Mouse (Mus musculus) Patski (cell line): ENCODE data around the gene Cherp. TPM values are rescaled to one million over a fixed set of nuclear protein-coding genes. Genes with fewer than 3 reads are reported as not detected.

Source experiments
- ATAC-seq: fragments of 100-300 bp; one replicate; pipeline ENCODE4 v1.8.0; 2021
- CTCF ChIA-PET: fragments of 350-600 bp; sonication (Branson Sonifier 250); formaldehyde crosslinking; loops from one replicate; lab custom pipeline; 2022; ENCODE audit warnings: inconsistent platforms; lab: Charles Lee
- POLR2A ChIA-PET: fragments of 350-600 bp; sonication (Branson Sonifier 250); formaldehyde crosslinking; loops from one replicate; lab custom pipeline; 2022; ENCODE audit warnings: antibody characterized with exemption, inconsistent platforms; lab: Charles Lee
- DNase-seq: peaks from one replicate; pipeline ENCODE4 v3.0.0-alpha.2; 2011; ENCODE audit warnings: low read depth, low spot score
- H3K27me3 ChIP-seq: fragments of 371-371 bp; one replicate; pipeline ENCODE4 v1.5.1; 2021
- CTCF ChIP-seq: fragments of 100-300 bp; IDR thresholded peaks from one replicate; pipeline ENCODE4 v1.5.1; 2021
- in situ Hi-C: fragments of 300-500 bp; cut with MboI; formaldehyde crosslinking; loops from 3 replicates; pipeline ENCODE4 v1.11.1; 2018; ENCODE audit warnings: low pct_unique_long_range_greater_than_20kb, mixed read lengths
- polyA plus RNA-seq: library from polyadenylated mRNA; unstranded; gene quantifications from one replicate; pipeline ENCODE4 v1.2.3, GENCODE M21; 2021

Gene Cherp
- polyA plus RNA-seq, 1 experiment from 2014 or later, result 61.6 TPM

DNA sequence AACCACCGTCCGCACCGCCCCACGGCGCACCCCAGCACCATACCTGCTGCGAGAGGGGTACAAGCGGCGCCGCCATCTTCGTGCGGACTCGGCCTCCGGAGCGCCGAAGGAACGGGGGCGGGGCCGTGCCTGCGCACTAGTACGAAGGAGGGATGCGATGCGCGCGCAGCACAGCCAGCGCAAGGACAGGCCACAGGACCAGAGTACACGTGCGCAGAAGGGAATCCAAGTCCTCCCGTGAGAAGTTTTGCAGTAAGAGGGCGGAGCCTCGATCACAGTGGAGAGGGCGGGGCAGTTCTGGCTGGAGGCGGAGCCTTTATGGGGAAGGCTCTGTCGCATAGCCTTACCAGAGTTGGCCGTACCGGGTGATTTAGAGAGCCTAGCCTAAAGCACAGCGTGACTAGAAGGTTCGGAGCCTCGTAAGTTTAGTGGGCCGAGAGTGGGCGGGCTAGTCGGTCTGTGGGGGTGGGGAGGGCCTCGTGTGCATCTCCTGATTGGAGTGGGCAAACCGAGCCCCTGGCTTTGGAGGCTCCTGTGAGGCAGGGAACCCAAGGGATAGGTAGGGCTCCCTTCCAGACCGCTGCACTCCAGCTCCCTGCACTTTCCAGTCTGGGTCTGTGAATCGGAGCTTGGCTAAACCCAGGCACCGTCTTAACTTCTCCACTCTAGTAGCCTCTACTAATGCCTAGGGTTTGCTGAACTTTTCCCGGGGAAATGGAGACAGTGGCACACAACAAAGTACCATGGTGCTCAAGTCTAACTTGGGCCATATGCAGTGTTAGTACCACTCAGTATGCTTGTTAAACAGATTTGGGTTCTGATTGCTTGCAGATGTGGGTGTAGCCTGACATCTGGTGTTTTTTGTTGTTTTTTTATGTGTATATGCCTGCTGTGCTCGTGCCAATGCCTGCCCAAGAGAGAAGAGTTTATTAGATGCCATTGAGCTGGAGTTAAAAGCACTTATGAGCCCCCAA is 53.4 kb downstream of the Cherp start, which contains the start of gene Eps15l1:
TSS of gene Eps15l1 (minus strand) at position 99 of the 974 bp plus-strand sequence.
- POLR2A ChIA-PET, result interaction anchor here (1.1 kb wide), 1 partner anchor 22 kb away, joined by 3 read pairs; the partner anchor contains the start of genes 1700030K09Rik and Calr3

DNA sequence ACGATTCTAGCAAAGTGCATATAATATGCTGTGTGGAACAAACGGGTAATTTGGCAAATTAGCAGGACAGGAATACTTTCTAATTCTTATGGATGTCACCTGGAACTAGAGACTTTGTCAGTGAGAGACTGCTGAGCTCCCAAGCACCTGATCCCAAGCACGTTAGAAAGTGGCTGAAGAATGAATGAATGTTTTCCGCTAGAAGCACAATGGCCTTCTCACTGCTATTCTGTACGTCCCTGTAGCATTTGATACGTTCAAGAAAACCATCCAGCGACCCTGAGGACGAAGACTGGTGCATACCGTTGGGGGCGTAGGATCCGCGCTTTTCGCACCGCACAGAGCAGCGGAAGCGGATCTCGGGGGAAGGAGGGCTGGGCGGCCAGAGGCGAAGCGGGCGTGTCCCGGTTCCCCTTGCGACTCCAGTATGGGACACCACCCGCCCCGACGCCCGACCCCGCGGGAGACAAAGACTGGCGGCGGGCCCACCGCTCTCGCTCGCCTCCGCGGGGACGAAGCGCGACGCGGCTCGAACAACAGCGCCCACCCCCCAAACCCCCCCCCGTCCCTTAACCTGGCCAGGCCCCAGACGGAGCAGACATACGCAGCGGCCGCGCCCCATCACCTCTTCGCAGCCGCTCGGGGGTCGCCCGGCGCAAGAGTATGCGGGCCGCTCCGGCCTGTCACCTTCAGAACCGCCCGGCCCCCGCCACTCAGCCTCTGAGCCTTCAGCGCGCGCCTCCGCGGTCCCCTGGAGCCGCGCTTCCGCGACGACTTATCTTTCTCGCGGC is 54.3 kb downstream of the Cherp start:
- ATAC-seq (peak; percentile 23), DNase-seq (no peak)
- in situ Hi-C loops, result no loop called here
- ChIA-PET CTCF (interaction anchor here (1.1 kb wide), 1 partner anchor 15 kb away, joined by 4 read pairs; no protein-coding TSS in a partner anchor), POLR2A (no interaction called here)
- TF ChIP-seq CTCF, result no peak
- no peaks in the 10 kb centered on the region for H3K27me3 ChIP-seq

More for the DNA sequence above, 53.4 kb downstream of the Cherp start, which contains the start of gene Eps15l1:
- ATAC-seq (peak; percentile 92), DNase-seq (peak; percentile 92)
- no peaks in the 10 kb centered on the region for H3K27me3 ChIP-seq
- in situ Hi-C loops, result no loop called here
- CTCF ChIA-PET, result interaction anchor here (0.9 to 2.3 kb wide), 8 partner anchors 10 to 163 kb away, joined by 3 to 9 read pairs (median 4); partner anchors contain the start of genes 1700030K09Rik and Calr3
- TF ChIP-seq CTCF, result no peak

DNA sequence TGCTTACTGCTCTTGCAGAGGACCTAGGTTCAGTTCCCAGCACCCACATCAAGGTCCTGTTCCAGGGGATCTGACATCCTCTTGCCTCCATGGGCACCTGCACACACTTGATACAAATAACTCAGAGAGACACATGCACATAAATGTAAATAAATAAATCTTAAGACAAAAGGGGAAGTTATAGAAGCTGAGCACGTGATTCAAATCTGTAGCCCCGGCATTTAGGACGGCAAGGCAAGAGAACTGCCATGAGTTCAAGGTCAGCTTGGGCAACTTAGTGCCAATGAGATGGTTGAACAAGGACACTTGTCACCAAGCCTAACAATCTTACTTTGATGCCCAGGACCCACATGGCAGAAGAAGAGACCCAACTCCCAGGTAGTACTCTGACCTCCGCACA is 57.0 kb downstream of the Cherp start:
- no peaks in the 10 kb centered on the region for H3K27me3 ChIP-seq
- DNase-seq (no peak), ATAC-seq (no peak)
- CTCF ChIA-PET, result no interaction called here
- in situ Hi-C loops, result no loop called here
- POLR2A ChIA-PET, result no interaction called here
- TF ChIP-seq CTCF, result no peak

DNA sequence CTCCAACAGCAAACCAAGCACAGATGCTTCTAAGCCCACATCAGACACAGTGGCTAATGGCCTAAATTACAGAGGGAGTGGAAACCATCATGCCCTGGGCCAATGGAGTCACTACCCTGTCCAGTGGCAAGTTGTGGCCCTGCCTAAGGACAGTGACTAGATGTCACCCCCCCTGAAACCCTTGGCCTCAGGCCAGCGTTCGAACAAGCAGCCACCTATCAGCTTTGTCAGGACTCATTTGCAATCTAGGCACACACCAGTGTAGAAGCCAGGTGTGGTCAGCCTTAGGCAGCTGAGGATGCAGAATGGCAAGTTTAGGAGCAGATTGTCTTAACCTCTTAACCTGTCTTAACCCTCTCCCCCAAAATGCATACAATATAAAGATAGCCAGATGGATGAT is 59.8 kb downstream of the Cherp start:
- in situ Hi-C loops, result no loop called here
- DNase-seq (no peak), ATAC-seq (no peak)
- no peaks in the 10 kb centered on the region for H3K27me3 ChIP-seq
- TF ChIP-seq CTCF, result no peak
- CTCF ChIA-PET, result interaction anchor here (1.4 kb wide), 1 partner anchor 10 kb away, joined by 3 read pairs; no protein-coding TSS in a partner anchor
- POLR2A ChIA-PET, result no interaction called here

DNA sequence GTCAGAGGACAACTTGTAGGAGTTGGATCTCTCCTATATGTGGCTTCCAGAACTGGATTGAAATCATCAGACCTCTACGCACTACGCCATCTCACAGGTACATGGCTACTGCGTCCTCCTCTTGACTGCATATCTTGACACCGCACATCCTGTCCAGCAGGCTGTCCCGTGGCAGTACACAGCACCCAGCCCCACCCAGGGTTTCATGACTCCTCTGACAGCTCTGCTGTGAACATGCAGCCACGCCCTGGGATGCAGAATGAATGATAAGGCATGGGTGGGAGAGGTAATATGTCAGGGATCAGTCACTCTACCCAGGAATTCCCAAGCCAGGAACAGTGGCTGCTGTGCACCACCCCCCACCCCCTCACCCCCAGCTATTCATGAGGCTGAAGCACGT is 61.2 kb downstream of the Cherp start:
- CTCF ChIA-PET, result no interaction called here
- ATAC-seq, result no peak
- no peak for DNase-seq
- in situ Hi-C loops, result no loop called here
- POLR2A ChIA-PET, result no interaction called here
- H3K27me3 ChIP-seq, result no peaks in the 10 kb centered on the region
- TF ChIP-seq CTCF, result no peak

Other genes starting within 250 kb of the Cherp start
- 93.1 TPM for gene Ap1m1, start 235.2 kb downstream of the Cherp start, polyA plus RNA-seq
- gene Gm10282, start 170.0 kb downstream of the Cherp start, polyA plus RNA-seq, result 28.0 TPM
- gene Klf2, start 156.2 kb downstream of the Cherp start, polyA plus RNA-seq, result 6.7 TPM
- gene Eps15l1, start 53.8 kb downstream of the Cherp start, polyA plus RNA-seq, result 63.4 TPM
- gene Calr3, start 31.4 kb downstream of the Cherp start, polyA plus RNA-seq, result 7.1 TPM
- 11.3 TPM for gene 1700030K09Rik, start 31.3 kb downstream of the Cherp start, polyA plus RNA-seq
- 40.3 TPM for gene Slc35e1, start 17.4 kb upstream of the Cherp start, polyA plus RNA-seq
- gene Med26, start 73.0 kb upstream of the Cherp start, polyA plus RNA-seq, result 9.8 TPM
- gene Smim7, start 95.9 kb upstream of the Cherp start, polyA plus RNA-seq, result 83.7 TPM
- gene Tmem38a, start 96.8 kb upstream of the Cherp start, polyA plus RNA-seq, result 23.0 TPM
- gene Nwd1, start 171.5 kb upstream of the Cherp start, polyA plus RNA-seq, result 0.05 TPM
- gene Sin3b, start 248.1 kb upstream of the Cherp start, polyA plus RNA-seq, result 194 TPM